Mouse (Mus musculus) G1E (cell line): Measurements from ENCODE around the gene Serpinb3a. TPM values are rescaled to one million over a fixed set of nuclear protein-coding genes. Genes with fewer than 3 reads are reported as not detected.

Source experiments
- ATAC-seq: 2 replicates; pipeline ENCODE4 v1.8.0; 2016; ENCODE audit warnings: mild to moderate bottlenecking; ENCODE audit not compliant: insufficient number of reproducible peaks, poor library complexity, low FRiP score, severe bottlenecking; ENCODE audit errors: extremely low read depth
- DNase-seq: peaks from one replicate; pipeline ENCODE4 v3.0.0; 2012; ENCODE audit warnings: low spot score
- H3K27me3 ChIP-seq: 2 replicates; pipeline ENCODE4 v1.6.1; 2012; ENCODE audit warnings: mild to moderate bottlenecking, low read length, inconsistent platforms; ENCODE audit not compliant: insufficient read depth
- H3K36me3 ChIP-seq: replicated peaks from 2 replicates; pipeline ENCODE3; 2012; ENCODE audit warnings: mild to moderate bottlenecking, inconsistent platforms
- H3K4me1 ChIP-seq: 2 replicates; pipeline ENCODE4 v1.6.1; 2012; ENCODE audit warnings: low read depth, low read length, inconsistent platforms, mixed read lengths; ENCODE audit not compliant: insufficient read depth
- H3K4me3 ChIP-seq: 2 replicates; pipeline ENCODE4 v1.5.1; 2012; ENCODE audit warnings: low read depth, mild to moderate bottlenecking, inconsistent platforms, low read length, moderate library complexity, mixed read lengths
- H3K9me3 ChIP-seq: replicated peaks from 2 replicates; pipeline ENCODE4 v1.6.1; 2012; ENCODE audit warnings: inconsistent platforms
- CTCF ChIP-seq: IDR thresholded peaks from 2 replicates; pipeline ENCODE4 v1.5.1; 2012; ENCODE audit warnings: low read depth, low read length, inconsistent platforms, mixed read lengths
- GATA1 ChIP-seq: IDR thresholded peaks from 2 replicates; pipeline ENCODE4 v1.6.1; 2012; ENCODE audit warnings: borderline replicate concordance, low read length, inconsistent platforms, mixed read lengths
- GATA2 ChIP-seq: IDR thresholded peaks from 2 replicates; pipeline ENCODE4 v1.6.1; 2012; ENCODE audit warnings: low read depth, low read length, inconsistent platforms, borderline replicate concordance
- POLR2AphosphoS5 ChIP-seq: IDR thresholded peaks from 2 replicates; pipeline ENCODE4 v1.6.1; 2012; ENCODE audit warnings: low read depth, low read length, inconsistent platforms; ENCODE audit not compliant: insufficient replicate concordance
- TAL1 ChIP-seq: conservative IDR thresholded peaks from 2 replicates; pipeline ENCODE4 v1.6.1; 2012; ENCODE audit warnings: low read depth, low read length, inconsistent platforms, mixed read lengths
- polyA plus RNA-seq: library from polyadenylated mRNA; stranded (reverse); fragments of >175 nt; gene quantifications from 2 replicates; pipeline ENCODE4 v1.2.3, GENCODE M21; 2012
- total RNA-seq, 2 experiments: library from RNA; stranded (forward) in 1 of 2; stranded (reverse) in 1 of 2; fragments of 200-1000 nt in 1 of 2; fragments of >200 nt in 1 of 2; fragmentation: Nextera tagmentation in 1 of 2; gene quantifications; 2 replicates each; pipeline ENCODE4 v1.2.3; 2014 to 2017

Gene Serpinb3a
- total and polyA plus RNA-seq, 3 experiments: not detected

GRCm38 (mm10) chr1:107006316-107006715, 45.8 kb downstream of the Serpinb3a start:
- no peak for DNase-seq
- Histone ChIP-seq H3K27me3 (no peaks in the 10 kb centered on the region), H3K36me3 (no peaks in the 10 kb centered on the region), H3K4me3 (no peak overlapping the region), H3K4me1 (no peaks in the 10 kb centered on the region), H3K9me3 (peaks cover 4% of the 10 kb centered on the region)
- no peak for ATAC-seq
- TF ChIP-seq GATA1 (no peak), CTCF (no peak), TAL1 (no peak), GATA2 (no peak), POLR2AphosphoS5 (no peak)

GRCm38 (mm10) chr1:107001754-107002153, 50.3 kb downstream of the Serpinb3a start:
- DNase-seq: no peak
- H3K27me3 ChIP-seq: no peaks in the 10 kb centered on the region
- ATAC-seq: no peak
- H3K36me3 ChIP-seq: no peaks in the 10 kb centered on the region
- H3K4me1 ChIP-seq: no peaks in the 10 kb centered on the region
- TF ChIP-seq POLR2AphosphoS5 (no peak), CTCF (no peak), GATA2 (no peak), TAL1 (no peak), GATA1 (no peak)
- H3K9me3 ChIP-seq: no peaks in the 10 kb centered on the region; the same call in none of the 2 replicates
- H3K4me3 ChIP-seq: no peak overlapping the region

DNA sequence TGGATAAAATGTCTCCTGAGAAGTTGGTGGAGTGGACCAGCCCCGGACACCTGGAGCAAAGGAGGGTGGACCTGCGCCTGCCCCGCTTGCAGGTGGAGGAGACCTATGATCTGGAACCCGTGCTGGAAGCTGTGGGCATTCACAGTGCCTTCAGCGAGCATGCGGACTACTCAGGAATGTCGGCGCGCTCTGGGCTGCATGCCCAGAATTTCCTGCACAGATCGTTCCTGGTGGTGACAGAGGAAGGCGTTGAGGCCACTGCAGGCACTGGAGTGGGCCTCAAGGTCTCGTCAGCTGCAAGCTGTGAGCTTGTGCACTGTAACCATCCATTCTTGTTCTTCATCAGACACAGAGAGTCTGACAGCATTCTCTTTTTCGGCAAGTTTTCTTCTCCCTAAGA, 51.7 kb downstream of the Serpinb3a start:
- ATAC-seq: no peak

More for the DNA sequence above, 51.7 kb downstream of the Serpinb3a start:
- Histone ChIP-seq H3K4me3 (no peak overlapping the region), H3K27me3 (no peaks in the 10 kb centered on the region), H3K4me1 (no peaks in the 10 kb centered on the region), H3K36me3 (no peaks in the 10 kb centered on the region), H3K9me3 (no peaks in the 10 kb centered on the region; the same call in none of the 2 replicates)
- no peak for DNase-seq
- TF ChIP-seq TAL1: no peak
- TF ChIP-seq GATA2: no peak
- TF ChIP-seq POLR2AphosphoS5: no peak
- no peak for TF ChIP-seq GATA1
- no peak for TF ChIP-seq CTCF

Other genes with a start within 250 kb of the Serpinb3a start
- not detected in 2 replicates for gene Serpinb5, start 191.1 kb downstream of the Serpinb3a start, total RNA-seq (2014; fragmentation: Nextera tagmentation)
- 0.06 and 0.16 TPM in 2 replicates for gene Serpinb5, start 191.1 kb downstream of the Serpinb3a start, total RNA-seq (2017)
- gene Serpinb5, start 191.1 kb downstream of the Serpinb3a start, polyA plus RNA-seq: not detected in 2 replicates
- not detected in 2 replicates for gene Serpinb12, start 117.9 kb downstream of the Serpinb3a start, total RNA-seq (2014; fragmentation: Nextera tagmentation)
- gene Serpinb12, start 117.9 kb downstream of the Serpinb3a start, total RNA-seq (2017): 0.06 and 0.11 TPM in 2 replicates
- not detected in 2 replicates for gene Serpinb12, start 117.9 kb downstream of the Serpinb3a start, polyA plus RNA-seq
- gene Serpinb13, start 71.3 kb downstream of the Serpinb3a start, total RNA-seq (2014; fragmentation: Nextera tagmentation): not detected in 2 replicates
- gene Serpinb13, start 71.3 kb downstream of the Serpinb3a start, total RNA-seq (2017): not detected in 2 replicates
- not detected in 2 replicates for gene Serpinb13, start 71.3 kb downstream of the Serpinb3a start, polyA plus RNA-seq
- gene Serpinb3d, start 31.2 kb upstream of the Serpinb3a start, total RNA-seq (2014; fragmentation: Nextera tagmentation): not detected in 2 replicates
- gene Serpinb3d, start 31.2 kb upstream of the Serpinb3a start, total RNA-seq (2017): not detected in 2 replicates
- gene Serpinb3d, start 31.2 kb upstream of the Serpinb3a start, polyA plus RNA-seq: not detected in 2 replicates
- not detected in 2 replicates for gene Serpinb3b, start 226.1 kb upstream of the Serpinb3a start, total RNA-seq (2014; fragmentation: Nextera tagmentation)
- 0.16 TPM in 1 of 2 replicates, not detected in the other for gene Serpinb3b, start 226.1 kb upstream of the Serpinb3a start, total RNA-seq (2017)
- not detected in 2 replicates for gene Serpinb3b, start 226.1 kb upstream of the Serpinb3a start, polyA plus RNA-seq
- gene Serpinb3c, start 226.1 kb upstream of the Serpinb3a start, total RNA-seq (2014; fragmentation: Nextera tagmentation): not detected in 2 replicates
- not detected in 2 replicates for gene Serpinb3c, start 226.1 kb upstream of the Serpinb3a start, total RNA-seq (2017)
- not detected in 2 replicates for gene Serpinb3c, start 226.1 kb upstream of the Serpinb3a start, polyA plus RNA-seq